Mouse (Mus musculus) liver, embryonic 12.5 days (tissue): Measurements from ENCODE around the gene Arel1. TPM values are rescaled to one million over a fixed set of nuclear protein-coding genes. Genes with fewer than 3 reads are reported as not detected.
A peak's percentile ranks its signal among the peaks of the same experiment; 100 is the strongest.

Experiments used
- ATAC-seq: fragments of 200-750 bp; cut with Nextera tagmentation; 2 replicates; pipeline ENCODE4 v1.8.0; 2017; ENCODE audit warnings: moderate number of reproducible peaks, mild to moderate bottlenecking, moderate library complexity
- H3K27ac ChIP-seq: fragments of 300-500 bp; sonication (generic); 2 replicates; pipeline ENCODE4 v1.5.1; 2016; ENCODE audit warnings: mild to moderate bottlenecking
- H3K27me3 ChIP-seq: fragments of 300-500 bp; sonication (generic); replicated peaks from 2 replicates; pipeline ENCODE4 v1.6.1; 2016; ENCODE audit warnings: mild to moderate bottlenecking, moderate library complexity
- H3K36me3 ChIP-seq: fragments of 300-500 bp; sonication (generic); 2 replicates; pipeline ENCODE4 v1.6.1; 2016; ENCODE audit warnings: mild to moderate bottlenecking, moderate library complexity
- H3K4me1 ChIP-seq: fragments of 300-500 bp; sonication (generic); 2 replicates; pipeline ENCODE4 v1.6.1; 2016
- H3K4me2 ChIP-seq: fragments of 300-500 bp; sonication (generic); 2 replicates; pipeline ENCODE4 v1.6.1; 2016; ENCODE audit warnings: mild to moderate bottlenecking, moderate library complexity
- H3K4me3 ChIP-seq: fragments of 300-500 bp; sonication (generic); 2 replicates; pipeline ENCODE4 v1.5.1; 2016; ENCODE audit warnings: mild to moderate bottlenecking, moderate library complexity
- H3K9ac ChIP-seq: fragments of 300-500 bp; sonication (generic); 2 replicates; pipeline ENCODE4 v1.6.1; 2016; ENCODE audit warnings: mild to moderate bottlenecking, moderate library complexity
- H3K9me3 ChIP-seq: fragments of 300-500 bp; sonication (generic); replicated peaks from 2 replicates; pipeline ENCODE4 v1.6.1; 2016; ENCODE audit warnings: mild to moderate bottlenecking, moderate library complexity
- WGBS: fragments of 180-500 bp; shearing (Covaris S2); methylation state at CpG from one replicate; pipeline ENCODE4 v1.1.7; 2016; ENCODE audit not compliant: insufficient replicate concordance; 5-methylcytosine and 5-hydroxymethylcytosine counted together
- polyA plus RNA-seq: library from polyadenylated mRNA; unstranded; fragments of >200 nt; fragmentation: Nextera tagmentation; extraction: Ambion mirVana; gene quantifications from 2 replicates; pipeline ENCODE4 v1.2.1, GENCODE M21; 2016

Gene Arel1
- polyA plus RNA-seq, 1 experiment from 2014 or later = 19.1 TPM

GRCm38 (mm10) chr12:84979264-84979862, 8.7 kb upstream of the Arel1 start:
- ATAC-seq = no peak
- Histone ChIP-seq H3K4me3 (no peak overlapping the region), H3K4me2 (no peak overlapping the region), H3K9me3 (no peaks in the 10 kb centered on the region), H3K27ac (no peak overlapping the region), H3K27me3 (no peaks in the 10 kb centered on the region), H3K9ac (no peak overlapping the region), H3K4me1 (no peaks in the 10 kb centered on the region), H3K36me3 (peaks cover 96% of the 10 kb centered on the region)
- 85% methylated on average over 2 of the region's 2 CpGs for WGBS

DNA sequence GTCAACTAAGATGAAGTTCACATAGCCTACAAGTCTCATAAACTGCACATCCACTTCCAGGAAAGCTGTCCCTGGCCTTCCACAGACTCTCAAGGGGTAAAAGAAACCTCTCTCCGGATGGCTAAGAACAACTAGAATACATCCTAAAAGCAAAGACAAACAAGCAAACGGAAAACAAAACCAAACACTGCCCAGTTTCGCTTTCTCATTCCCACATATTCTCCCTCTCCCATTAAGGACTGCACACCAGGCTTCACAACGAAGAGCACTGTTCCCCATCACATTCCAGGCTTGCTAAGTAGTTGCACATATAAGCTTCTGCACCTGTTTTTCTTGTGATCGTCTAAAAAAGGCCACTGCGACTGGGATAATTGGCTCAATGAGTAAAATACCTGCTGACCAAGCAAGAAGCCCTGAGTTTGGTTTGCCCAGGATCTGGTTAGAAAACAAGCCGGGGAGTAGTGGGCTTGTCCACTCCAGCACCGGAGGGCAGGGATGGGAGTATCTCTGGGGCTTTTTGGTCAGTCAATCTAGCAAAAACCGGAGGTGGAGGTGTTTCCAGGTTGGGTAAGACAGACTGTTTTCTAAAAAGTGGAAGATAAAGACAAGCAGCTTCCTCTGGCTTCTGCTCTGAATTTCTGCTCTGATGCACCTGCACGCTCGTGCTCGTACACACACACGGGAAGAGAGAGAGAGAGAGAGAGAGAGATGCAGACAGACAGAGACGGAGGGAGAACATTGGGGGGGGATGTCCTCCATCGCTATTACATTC, 858 bp downstream of the Arel1 start:
- Histone ChIP-seq H3K4me2 (peak overlapping the region; percentile 79), H3K27me3 (no peaks in the 10 kb centered on the region), H3K9ac (peak overlapping the region; percentile 90), H3K27ac (peak overlapping the region; percentile 88), H3K9me3 (no peaks in the 10 kb centered on the region), H3K4me3 (peak overlapping the region; percentile 90), H3K4me1 (peaks cover 45% of the 10 kb centered on the region), H3K36me3 (peaks cover 32% of the 10 kb centered on the region)
- 12% methylated on average over 15 of the region's 15 CpGs for WGBS
- ATAC-seq = 0 out of 2 replicates have a peak, but pooled peaks have one; percentile 3

DNA sequence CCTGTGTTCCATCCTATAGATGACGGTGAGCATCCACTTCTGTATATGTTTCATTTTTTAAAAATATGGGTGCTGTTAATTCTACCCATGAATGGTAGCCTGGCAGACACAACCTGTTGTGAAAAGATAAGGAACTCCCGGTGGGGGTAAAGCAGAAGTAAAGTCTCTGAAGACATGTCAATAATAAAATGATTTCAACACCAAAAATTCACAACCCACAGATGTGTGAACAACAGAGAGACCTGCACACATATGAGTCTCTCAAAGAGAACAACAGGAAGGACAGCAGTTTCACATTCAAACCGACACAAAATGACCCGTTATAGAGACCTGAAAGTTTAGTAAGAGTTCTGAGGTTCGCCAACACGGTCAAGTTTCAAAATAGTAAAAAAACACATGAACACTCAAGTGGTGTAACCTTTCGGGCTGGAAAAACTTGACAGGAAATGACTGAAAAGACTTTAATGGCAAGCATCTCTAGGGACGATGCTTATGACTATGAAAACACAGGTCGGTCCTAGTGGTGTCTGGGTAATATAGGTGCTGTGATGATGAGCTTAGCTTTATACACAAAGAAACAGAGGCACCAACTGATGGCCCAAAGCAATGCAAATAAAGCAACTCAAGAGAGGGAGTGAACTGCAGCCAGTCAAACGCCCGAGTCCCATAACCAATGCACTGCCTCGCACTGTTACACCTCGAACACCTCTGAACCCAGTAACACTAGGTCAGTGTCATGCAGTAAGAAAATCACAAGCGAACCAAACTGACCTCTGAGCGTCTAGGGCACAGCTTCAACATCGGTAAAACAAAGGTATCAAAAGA, 1.7 kb downstream of the Arel1 start:
- ATAC-seq = peak; percentile 74
- no peaks in the 10 kb centered on the region for H3K27me3 ChIP-seq
- peak overlapping the region; percentile 88 for H3K27ac ChIP-seq
- 42% methylated on average over 16 of the region's 16 CpGs for WGBS
- peaks cover 53% of the 10 kb centered on the region for H3K4me1 ChIP-seq
- H3K4me3 ChIP-seq = peak overlapping the region; percentile 90
- H3K9me3 ChIP-seq = no peaks in the 10 kb centered on the region
- H3K4me2 ChIP-seq = peak overlapping the region; percentile 79
- H3K36me3 ChIP-seq = peaks cover 32% of the 10 kb centered on the region
- H3K9ac ChIP-seq = peak overlapping the region; percentile 90

GRCm38 (mm10) chr12:84962606-84963005, 8.1 kb downstream of the Arel1 start:
- peak; percentile 99 for ATAC-seq
- Histone ChIP-seq H3K9me3 (no peaks in the 10 kb centered on the region), H3K4me3 (peak overlapping the region; percentile 35), H3K36me3 (peaks cover 52% of the 10 kb centered on the region), H3K27me3 (no peaks in the 10 kb centered on the region), H3K4me1 (peaks cover 58% of the 10 kb centered on the region), H3K4me2 (peak overlapping the region; percentile 61), H3K27ac (peak overlapping the region; percentile 96), H3K9ac (peak overlapping the region; percentile 67)
- WGBS = 20% methylated on average over 7 of the region's 7 CpGs

GRCm38 (mm10) chr12:84958794-84959356, 11.8 kb downstream of the Arel1 start:
- H3K4me3 ChIP-seq = no peak overlapping the region
- no peak overlapping the region for H3K27ac ChIP-seq
- peaks cover 49% of the 10 kb centered on the region for H3K36me3 ChIP-seq
- no peak overlapping the region for H3K9ac ChIP-seq
- no peak overlapping the region for H3K4me2 ChIP-seq
- no peaks in the 10 kb centered on the region for H3K9me3 ChIP-seq
- peaks cover 29% of the 10 kb centered on the region for H3K4me1 ChIP-seq
- no peaks in the 10 kb centered on the region for H3K27me3 ChIP-seq
- WGBS = 60% methylated on average over 1 of the region's 1 CpGs
- no peak for ATAC-seq

- peaks cover 6% of the 10 kb centered on the region; the same call in 1 of the 2 replicates for H3K4me1 ChIP-seq
- WGBS = 89% methylated on average over 3 of the region's 3 CpGs
- no peak for ATAC-seq
- no peaks in the 10 kb centered on the region for H3K27me3 ChIP-seq
- H3K9ac ChIP-seq = no peak overlapping the region
- no peaks in the 10 kb centered on the region for H3K9me3 ChIP-seq
- peaks cover 45% of the 10 kb centered on the region for H3K36me3 ChIP-seq
- no peak overlapping the region for H3K27ac ChIP-seq
- no peak overlapping the region for H3K4me3 ChIP-seq
- H3K4me2 ChIP-seq = no peak overlapping the region
Observed at GRCm38 (mm10) chr12:84956317-84956716, 14.4 kb downstream of the Arel1 start.

DNA sequence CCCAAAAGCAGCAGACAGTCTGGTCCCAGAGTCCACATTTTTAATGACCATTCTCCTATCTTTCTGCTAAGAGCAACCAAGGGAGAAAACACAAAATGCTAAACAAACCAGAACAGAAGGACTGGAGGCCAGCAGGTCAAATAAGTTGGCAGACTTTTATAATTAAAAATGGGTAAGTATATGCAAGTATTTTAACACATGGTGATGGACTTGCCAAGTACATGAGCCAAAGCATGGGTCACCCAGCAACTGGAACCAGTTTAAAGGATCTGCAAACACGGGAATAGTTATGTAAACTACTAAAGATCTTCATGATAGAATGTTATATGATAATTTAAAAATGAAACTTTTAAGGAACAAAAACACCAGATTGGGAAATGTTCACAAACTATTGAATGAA, 18.3 kb downstream of the Arel1 start:
- Histone ChIP-seq H3K4me3 (no peak overlapping the region), H3K4me1 (no peaks in the 10 kb centered on the region), H3K9me3 (no peaks in the 10 kb centered on the region), H3K27me3 (no peaks in the 10 kb centered on the region), H3K9ac (no peak overlapping the region), H3K27ac (no peak overlapping the region), H3K4me2 (no peak overlapping the region), H3K36me3 (peaks cover 63% of the 10 kb centered on the region)
- no peak for ATAC-seq
- 72% methylated on average over 1 of the region's 1 CpGs for WGBS

DNA sequence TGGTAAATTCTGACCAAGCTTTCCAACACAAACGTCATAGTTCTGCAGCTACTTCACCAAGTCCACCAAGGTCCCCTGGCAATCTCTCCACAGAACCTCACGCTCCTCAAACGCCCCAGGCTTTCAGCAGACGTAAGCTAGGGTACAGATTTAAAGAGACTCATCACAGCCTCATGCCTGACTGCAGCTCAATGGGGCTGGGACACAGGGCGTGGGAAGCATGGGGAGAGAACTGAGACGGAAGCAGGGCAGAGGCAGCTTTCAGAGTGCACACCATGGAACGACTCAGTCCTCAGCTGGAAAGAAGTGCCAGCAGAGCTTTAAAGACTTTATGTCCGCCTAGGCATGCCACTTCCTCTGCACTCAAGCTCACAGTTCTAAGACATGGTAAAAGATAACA, 19.2 kb downstream of the Arel1 start:
- 81% methylated on average over 8 of the region's 8 CpGs for WGBS
- H3K27me3 ChIP-seq = no peaks in the 10 kb centered on the region
- H3K4me1 ChIP-seq = no peaks in the 10 kb centered on the region
- no peak overlapping the region for H3K4me3 ChIP-seq
- H3K36me3 ChIP-seq = peaks cover 71% of the 10 kb centered on the region
- ATAC-seq = no peak
- H3K9ac ChIP-seq = no peak overlapping the region
- no peaks in the 10 kb centered on the region for H3K9me3 ChIP-seq
- H3K4me2 ChIP-seq = no peak overlapping the region
- H3K27ac ChIP-seq = no peak overlapping the region

- Histone ChIP-seq H3K4me1 (peaks cover 1% of the 10 kb centered on the region), H3K4me3 (no peak overlapping the region), H3K9ac (no peak overlapping the region), H3K4me2 (no peak overlapping the region), H3K27ac (no peak overlapping the region), H3K27me3 (no peaks in the 10 kb centered on the region), H3K36me3 (peaks cover 69% of the 10 kb centered on the region), H3K9me3 (no peaks in the 10 kb centered on the region)
- ATAC-seq = no peak
- 81% methylated on average over 6 of the region's 6 CpGs for WGBS
Observed at GRCm38 (mm10) chr12:84950763-84951162, 19.9 kb downstream of the Arel1 start.

GRCm38 (mm10) chr12:84948584-84949285, 22.0 kb downstream of the Arel1 start:
- no peak overlapping the region for H3K27ac ChIP-seq
- H3K4me3 ChIP-seq = no peak overlapping the region
- H3K27me3 ChIP-seq = no peaks in the 10 kb centered on the region
- H3K9ac ChIP-seq = no peak overlapping the region
- H3K9me3 ChIP-seq = no peaks in the 10 kb centered on the region
- H3K4me2 ChIP-seq = no peak overlapping the region
- 78% methylated on average over 6 of the region's 6 CpGs for WGBS
- ATAC-seq = no peak
- peaks cover 78% of the 10 kb centered on the region for H3K36me3 ChIP-seq
- peaks cover 21% of the 10 kb centered on the region for H3K4me1 ChIP-seq

GRCm38 (mm10) chr12:84947894-84948583, 22.7 kb downstream of the Arel1 start:
- H3K9ac ChIP-seq = no peak overlapping the region
- no peak overlapping the region for H3K4me2 ChIP-seq
- H3K27me3 ChIP-seq = no peaks in the 10 kb centered on the region
- H3K4me3 ChIP-seq = no peak overlapping the region
- H3K36me3 ChIP-seq = peaks cover 80% of the 10 kb centered on the region
- no peak overlapping the region for H3K27ac ChIP-seq
- peaks cover 28% of the 10 kb centered on the region for H3K4me1 ChIP-seq
- 57% methylated on average over 2 of the region's 2 CpGs for WGBS
- no peak for ATAC-seq
- H3K9me3 ChIP-seq = no peaks in the 10 kb centered on the region
